Mouse (Mus musculus): ENCODE measurements around the gene Klf7. TPM values are rescaled to one million over a fixed set of nuclear protein-coding genes. Genes with fewer than 3 reads are reported as not detected.

Klf7 gene
- polyA plus RNA-seq, 1 experiment from 2014 or later = 25.6 TPM

- H3K9me3 ChIP-seq (ENCODE audit: control insufficient read depth, low read length) = no peaks in the 10 kb centered on the region
- H3K36me3 ChIP-seq (ENCODE audit: control insufficient read depth, insufficient read depth, low read length) = no peaks in the 10 kb centered on the region
- H3K27ac ChIP-seq (ENCODE audit: low read length) = no peak overlapping the region
- H3K4me3 ChIP-seq (ENCODE audit: low read length) = no peak overlapping the region
- WGBS = 53% methylated on average over 5 of the region's 5 CpGs
- no peak overlapping the region for H3K4me2 ChIP-seq (ENCODE audit: low read depth, low read length)
- ATAC-seq (ENCODE audit: low read depth) = no peak
- H3K4me1 ChIP-seq (replicated peaks; ENCODE audit: control insufficient read depth, insufficient read depth, low read length) = peaks cover 12% of the 10 kb centered on the region
- no peaks in the 10 kb centered on the region for H3K27me3 ChIP-seq (ENCODE audit: control insufficient read depth, insufficient read depth, low read depth, low read length)
- H3K9ac ChIP-seq (ENCODE audit: low read length) = no peak overlapping the region
Measured at GRCm38 (mm10) chr1:63992506-63992905, 129.6 kb downstream of the Klf7 start.

GRCm38 (mm10) chr1:63990416-63990815 is 131.7 kb downstream of the Klf7 start:
- no peak overlapping the region for H3K4me2 ChIP-seq (ENCODE audit: low read depth, low read length)
- no peak overlapping the region for H3K9ac ChIP-seq (ENCODE audit: low read length)
- ATAC-seq (ENCODE audit: low read depth) = no peak
- no peaks in the 10 kb centered on the region for H3K9me3 ChIP-seq (ENCODE audit: control insufficient read depth, low read length)
- WGBS = 81% methylated on average over 6 of the region's 6 CpGs
- no peaks in the 10 kb centered on the region for H3K36me3 ChIP-seq (ENCODE audit: control insufficient read depth, insufficient read depth, low read length)
- no peaks in the 10 kb centered on the region for H3K27me3 ChIP-seq (ENCODE audit: control insufficient read depth, insufficient read depth, low read depth, low read length)
- H3K4me3 ChIP-seq (ENCODE audit: low read length) = no peak overlapping the region
- peaks cover 12% of the 10 kb centered on the region for H3K4me1 ChIP-seq (replicated peaks; ENCODE audit: control insufficient read depth, insufficient read depth, low read length)
- H3K27ac ChIP-seq (ENCODE audit: low read length) = no peak overlapping the region

DNA sequence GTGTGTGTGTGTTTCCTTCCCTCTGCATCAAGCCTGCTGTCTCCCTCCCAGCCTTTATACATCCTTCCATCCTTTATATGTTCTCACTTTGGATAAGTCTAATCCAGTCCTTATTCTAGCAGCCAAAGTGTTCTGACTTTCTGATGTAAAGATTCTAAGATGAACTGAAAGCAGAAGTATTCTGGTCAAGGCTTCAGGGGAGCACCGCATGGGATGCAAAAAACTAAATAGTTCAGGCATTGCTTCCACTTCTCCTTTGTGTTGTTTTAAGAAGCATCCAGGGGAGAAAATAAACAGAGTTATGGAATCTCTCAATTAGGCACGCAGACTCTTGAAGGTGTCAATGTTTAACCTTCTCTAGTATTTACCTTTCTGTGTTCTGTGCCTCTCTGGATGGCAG is 141.3 kb downstream of the Klf7 start:
- WGBS = 28% methylated on average over 2 of the region's 2 CpGs
- no peak overlapping the region for H3K9ac ChIP-seq (ENCODE audit: low read length)
- H3K4me1 ChIP-seq (replicated peaks; ENCODE audit: control insufficient read depth, insufficient read depth, low read length) = no peaks in the 10 kb centered on the region
- H3K27me3 ChIP-seq (ENCODE audit: control insufficient read depth, insufficient read depth, low read depth, low read length) = no peaks in the 10 kb centered on the region
- no peak for ATAC-seq (ENCODE audit: low read depth)
- H3K9me3 ChIP-seq (ENCODE audit: control insufficient read depth, low read length) = no peaks in the 10 kb centered on the region
- H3K4me3 ChIP-seq (ENCODE audit: low read length) = no peak overlapping the region
- H3K36me3 ChIP-seq (ENCODE audit: control insufficient read depth, insufficient read depth, low read length) = no peaks in the 10 kb centered on the region
- no peak overlapping the region for H3K27ac ChIP-seq (ENCODE audit: low read length)
- no peak overlapping the region for H3K4me2 ChIP-seq (ENCODE audit: low read depth, low read length)

Small RNA genes lying within 50 kb of the gene (microRNA-seq; reads per million reads assigned to microRNA genes)
- gene Mir6899 = not detected
